Mouse (Mus musculus): ENCODE data around the gene Exoc6. TPM values are rescaled to one million over a fixed set of nuclear protein-coding genes. Genes with fewer than 3 reads are reported as not detected.

The Exoc6 gene
- total RNA-seq, 2 experiments from 2014 or later: 53.3 to 54.7 TPM

DNA sequence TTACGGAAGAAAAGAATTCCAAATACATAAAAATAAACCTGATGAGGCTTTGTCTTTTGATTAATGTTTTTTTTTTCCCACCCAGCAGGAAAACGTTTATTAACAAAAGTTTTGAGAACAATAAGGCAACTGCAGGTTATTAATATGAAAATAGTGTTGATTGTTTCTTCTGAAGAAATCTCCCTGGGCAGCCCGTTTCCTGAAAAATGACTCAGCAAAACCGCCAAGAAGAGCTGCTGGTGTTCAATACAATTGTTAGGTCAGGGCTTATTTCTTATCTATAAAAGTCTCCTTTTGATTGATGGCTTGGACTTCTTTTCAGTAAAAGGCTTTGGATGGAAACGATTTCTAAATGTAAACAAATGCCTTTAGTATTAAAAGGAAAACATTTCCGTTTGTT lies 21.6 kb upstream of the Exoc6 start:
- H3K27ac ChIP-seq: no peak overlapping the region
- TF ChIP-seq CTCF (conservative IDR thresholded peaks at IDR 0.05): no peak
- no peak for DNase-seq (ENCODE audit: low spot score in 2 of 2)
- no peak overlapping the region for H3K4me3 ChIP-seq

DNA sequence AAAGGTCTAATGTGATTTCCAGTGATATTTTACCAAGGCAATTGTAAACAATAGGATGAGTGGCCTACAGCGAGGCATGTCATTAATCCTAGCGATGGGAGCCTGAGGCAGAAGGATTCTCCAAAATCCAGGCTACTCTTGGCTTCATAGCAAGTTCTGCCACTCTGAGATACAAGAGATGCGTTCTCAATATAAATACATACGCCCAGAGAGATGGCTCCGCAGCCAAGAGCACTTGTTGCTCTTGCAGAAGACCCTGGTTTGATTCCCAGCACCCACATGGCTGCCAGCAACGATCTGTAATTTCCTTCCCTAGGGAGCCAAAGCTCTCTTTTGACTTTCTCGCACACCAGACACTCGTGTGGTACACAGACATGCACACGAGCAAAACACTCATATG lies 20.9 kb upstream of the Exoc6 start:
- TF ChIP-seq CTCF (conservative IDR thresholded peaks at IDR 0.05): no peak
- Histone ChIP-seq H3K4me3 (no peak overlapping the region), H3K27ac (no peak overlapping the region)
- DNase-seq (ENCODE audit: low spot score in 2 of 2): no peak

DNA sequence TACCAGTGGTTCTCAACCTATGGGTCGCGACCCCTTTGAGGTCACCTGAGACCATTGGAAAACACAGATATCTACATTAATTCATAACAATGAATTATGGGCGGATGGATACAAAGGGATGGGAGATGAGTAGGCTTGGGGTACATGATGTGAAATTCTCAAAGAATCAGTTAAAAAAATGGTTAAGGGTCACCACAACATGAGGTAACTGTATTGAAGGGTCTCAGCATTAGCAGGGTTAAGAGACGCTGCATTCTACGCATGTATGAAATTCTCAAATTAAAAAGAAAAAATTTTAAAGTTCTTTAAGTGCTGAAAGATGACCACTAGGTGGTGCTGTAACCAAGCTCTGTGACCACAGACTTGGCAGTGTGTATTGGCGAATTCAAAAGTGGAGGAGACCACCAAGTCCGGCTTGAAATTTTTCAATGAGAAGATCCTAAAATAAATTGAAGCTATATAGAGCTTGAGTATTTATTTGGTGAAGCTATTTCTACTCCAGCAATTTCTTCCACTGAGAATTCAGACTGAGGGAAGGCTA lies 20.2 kb upstream of the Exoc6 start:
- peak in 1 of 2 experiments; percentile 66 for DNase-seq (ENCODE audit: low spot score in 2 of 2)
- no peak overlapping the region for H3K4me3 ChIP-seq
- H3K27ac ChIP-seq: no peak overlapping the region
- TF ChIP-seq CTCF (conservative IDR thresholded peaks at IDR 0.05): peak; percentile 90

DNA sequence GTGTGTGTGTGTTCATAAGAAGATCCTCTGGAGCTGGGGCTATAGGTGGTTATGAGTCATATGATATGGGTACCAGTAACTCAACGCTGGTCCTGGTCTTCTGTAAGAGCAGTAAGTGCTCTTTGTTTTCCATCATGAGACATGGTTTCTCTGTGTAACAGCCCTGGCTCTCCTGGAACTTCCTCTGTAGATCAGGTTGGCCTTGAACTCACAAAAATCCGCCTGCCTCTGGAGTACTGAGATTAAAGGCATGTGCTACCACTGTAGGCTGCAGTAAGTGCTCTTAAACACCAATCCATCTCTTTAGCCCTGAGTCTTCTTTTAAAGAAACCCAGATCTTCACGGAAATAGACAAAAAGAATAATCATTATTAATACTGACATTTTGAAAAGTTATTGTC lies 19.6 kb upstream of the Exoc6 start:
- TF ChIP-seq CTCF (conservative IDR thresholded peaks at IDR 0.05): no peak
- Histone ChIP-seq H3K27ac (peak overlapping the region; percentile 43; the same call in 1 of the 2 replicates), H3K4me3 (no peak overlapping the region)
- no peak for DNase-seq (ENCODE audit: low spot score in 2 of 2)

DNA sequence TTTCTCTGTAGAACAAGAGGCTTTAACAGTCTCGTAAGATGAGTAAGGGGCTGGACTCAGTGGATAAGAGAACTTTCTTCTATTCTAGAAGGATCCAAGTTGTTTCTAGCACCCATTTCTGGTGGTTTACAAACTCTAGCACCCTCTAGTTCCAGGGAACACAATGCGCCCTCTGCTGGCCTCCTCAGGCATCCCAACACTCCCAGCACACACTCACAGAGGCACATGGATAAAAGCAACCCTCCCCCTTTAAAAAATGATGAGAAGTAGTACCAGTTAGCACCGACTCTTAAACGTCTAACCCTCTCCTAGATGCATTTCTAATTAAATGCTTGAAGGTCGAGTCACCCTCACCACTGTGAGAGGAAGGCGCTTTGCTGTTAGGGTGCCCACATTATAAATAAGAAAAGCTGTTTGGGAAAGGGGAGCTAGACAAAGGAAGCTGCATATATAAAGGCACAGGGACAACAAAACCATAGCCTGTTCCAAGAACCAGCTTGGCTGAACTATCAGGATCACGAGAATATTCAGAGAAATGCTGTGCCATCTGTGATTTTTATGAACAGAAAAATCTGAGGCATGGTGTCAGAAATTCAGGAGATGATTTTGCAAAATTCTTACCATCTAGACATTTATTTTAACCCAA lies 18.9 kb upstream of the Exoc6 start:
- no peak overlapping the region for H3K4me3 ChIP-seq
- H3K27ac ChIP-seq: peak overlapping the region; percentile 74
- DNase-seq (ENCODE audit: low spot score in 2 of 2): peak; percentile 52 to 55
- peak; percentile 77 for TF ChIP-seq CTCF (conservative IDR thresholded peaks at IDR 0.05)

DNA sequence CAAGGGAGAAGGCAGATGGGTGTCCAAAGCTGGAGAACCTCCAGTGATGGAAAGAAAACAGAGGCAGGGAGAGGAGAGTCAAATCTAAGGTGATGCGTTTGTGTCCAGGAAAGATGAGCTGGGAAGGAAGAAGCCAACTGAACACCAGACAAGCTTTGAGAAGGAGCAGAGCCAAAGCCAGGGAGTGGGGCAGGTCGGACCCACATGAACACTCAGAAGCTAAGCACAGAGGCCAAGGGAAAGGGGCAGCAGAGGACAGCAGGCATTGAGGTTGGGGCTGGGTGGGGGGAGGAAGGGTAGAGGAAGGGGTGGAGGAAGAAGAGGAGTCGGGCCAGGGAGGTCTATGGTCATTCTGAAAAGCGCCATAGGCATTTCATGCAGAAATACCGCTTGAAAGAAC lies 17.0 kb upstream of the Exoc6 start:
- no peak for DNase-seq (ENCODE audit: low spot score in 2 of 2)
- no peak for TF ChIP-seq CTCF (conservative IDR thresholded peaks at IDR 0.05)
- no peak overlapping the region for H3K27ac ChIP-seq
- no peak overlapping the region for H3K4me3 ChIP-seq

DNA sequence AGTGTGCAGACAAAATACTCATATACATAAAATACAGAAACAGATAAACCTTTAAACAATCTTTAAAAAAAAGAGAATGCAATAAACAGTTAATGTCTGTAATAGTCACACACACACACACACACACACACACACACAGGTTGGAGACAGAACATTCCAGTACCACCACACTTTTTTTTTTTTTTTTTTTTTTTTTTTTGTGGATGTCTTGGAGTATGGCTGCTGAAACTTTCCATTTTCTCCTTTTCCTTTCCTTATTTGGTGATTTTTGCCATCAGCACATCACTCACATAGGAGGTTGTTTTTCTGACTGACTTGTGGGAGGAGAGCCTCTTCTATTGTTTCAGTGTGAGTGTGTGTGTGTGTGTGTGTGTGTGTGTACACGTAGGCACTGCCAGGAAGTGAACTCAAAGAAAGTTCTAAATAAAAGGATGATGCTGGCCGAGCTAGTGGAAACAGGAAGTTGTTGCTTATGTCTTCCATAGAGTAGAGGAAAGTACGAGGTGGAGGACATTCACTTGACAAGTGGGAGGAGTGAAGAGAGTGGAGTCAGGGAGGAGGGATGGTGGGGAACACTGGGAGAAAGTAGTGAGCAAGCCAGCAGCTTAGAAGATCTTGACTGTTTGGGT lies 15.4 kb upstream of the Exoc6 start:
- no peak for DNase-seq (ENCODE audit: low spot score in 2 of 2)
- TF ChIP-seq CTCF (conservative IDR thresholded peaks at IDR 0.05): no peak

DNA sequence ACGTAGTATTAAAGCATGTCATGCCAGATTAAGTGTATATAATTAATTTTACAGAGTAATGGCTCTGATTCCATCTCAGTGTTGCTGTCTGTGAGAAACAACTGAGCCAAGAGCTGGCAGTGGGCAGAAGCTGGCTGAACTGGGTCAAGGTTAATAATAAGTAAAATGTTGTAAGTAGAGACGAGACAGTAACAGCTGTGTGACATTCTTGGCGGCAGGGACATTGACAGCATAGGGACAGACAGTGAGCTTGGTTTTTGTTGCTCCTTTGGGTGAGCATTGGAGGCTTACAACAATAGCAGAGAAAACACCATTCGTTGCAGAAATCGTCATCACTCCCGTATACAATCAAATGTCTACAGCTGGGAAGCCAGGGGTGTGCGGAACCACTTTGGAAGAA lies 13.8 kb upstream of the Exoc6 start:
- DNase-seq (ENCODE audit: low spot score in 2 of 2): no peak
- no peak overlapping the region for H3K27ac ChIP-seq
- no peak for TF ChIP-seq CTCF (conservative IDR thresholded peaks at IDR 0.05)
- H3K4me3 ChIP-seq: no peak overlapping the region

More for the DNA sequence above, 15.4 kb upstream of the Exoc6 start:
- H3K4me3 ChIP-seq: no peak overlapping the region
- H3K27ac ChIP-seq: no peak overlapping the region

DNA sequence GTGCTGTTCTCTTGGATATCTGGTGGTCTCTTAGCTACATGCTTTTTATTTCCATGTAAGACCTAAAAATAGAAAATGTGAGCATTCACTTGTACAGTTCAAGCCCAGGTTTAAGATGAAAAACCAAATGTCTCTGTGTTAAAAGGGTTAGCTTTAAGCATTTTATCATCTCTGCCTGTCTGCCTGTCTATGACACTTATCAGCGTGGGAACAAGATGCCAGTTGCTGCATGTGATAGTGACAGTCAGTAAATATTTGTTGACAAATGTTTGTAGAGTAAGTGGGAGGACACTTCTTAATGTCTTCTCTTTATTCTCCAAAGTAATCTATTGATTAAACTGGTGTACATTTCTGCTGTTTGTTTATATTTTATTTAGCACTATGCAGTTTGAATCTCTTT lies 12.5 kb upstream of the Exoc6 start:
- TF ChIP-seq CTCF (conservative IDR thresholded peaks at IDR 0.05): no peak
- Histone ChIP-seq H3K4me3 (no peak overlapping the region), H3K27ac (no peak overlapping the region)
- DNase-seq (ENCODE audit: low spot score in 2 of 2): no peak

DNA sequence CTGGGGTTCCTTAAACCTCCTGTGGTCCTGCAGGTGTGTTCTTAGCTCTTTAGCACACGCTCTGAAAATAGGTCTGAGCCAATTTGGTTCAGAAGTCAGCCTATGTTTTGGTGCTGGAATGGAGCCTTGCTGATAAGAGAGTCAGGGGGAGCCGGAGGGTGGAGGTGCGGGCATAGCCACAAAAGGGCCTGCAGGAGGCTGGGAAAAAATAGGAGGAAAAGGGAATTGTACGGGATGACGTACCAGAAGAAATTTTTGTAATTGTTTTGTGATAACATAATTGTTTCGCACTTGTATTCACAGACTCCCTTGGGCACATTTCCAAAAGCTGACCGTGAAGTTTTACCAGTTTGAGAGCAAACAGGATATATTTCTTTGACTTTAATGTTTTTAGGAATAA lies 10.0 kb upstream of the Exoc6 start:
- DNase-seq (ENCODE audit: low spot score in 2 of 2): no peak
- Histone ChIP-seq H3K4me3 (no peak overlapping the region), H3K27ac (no peak overlapping the region)
- 0 out of 2 replicates have a peak, but pooled peaks have one; percentile 16 for TF ChIP-seq CTCF (conservative IDR thresholded peaks at IDR 0.05)

DNA sequence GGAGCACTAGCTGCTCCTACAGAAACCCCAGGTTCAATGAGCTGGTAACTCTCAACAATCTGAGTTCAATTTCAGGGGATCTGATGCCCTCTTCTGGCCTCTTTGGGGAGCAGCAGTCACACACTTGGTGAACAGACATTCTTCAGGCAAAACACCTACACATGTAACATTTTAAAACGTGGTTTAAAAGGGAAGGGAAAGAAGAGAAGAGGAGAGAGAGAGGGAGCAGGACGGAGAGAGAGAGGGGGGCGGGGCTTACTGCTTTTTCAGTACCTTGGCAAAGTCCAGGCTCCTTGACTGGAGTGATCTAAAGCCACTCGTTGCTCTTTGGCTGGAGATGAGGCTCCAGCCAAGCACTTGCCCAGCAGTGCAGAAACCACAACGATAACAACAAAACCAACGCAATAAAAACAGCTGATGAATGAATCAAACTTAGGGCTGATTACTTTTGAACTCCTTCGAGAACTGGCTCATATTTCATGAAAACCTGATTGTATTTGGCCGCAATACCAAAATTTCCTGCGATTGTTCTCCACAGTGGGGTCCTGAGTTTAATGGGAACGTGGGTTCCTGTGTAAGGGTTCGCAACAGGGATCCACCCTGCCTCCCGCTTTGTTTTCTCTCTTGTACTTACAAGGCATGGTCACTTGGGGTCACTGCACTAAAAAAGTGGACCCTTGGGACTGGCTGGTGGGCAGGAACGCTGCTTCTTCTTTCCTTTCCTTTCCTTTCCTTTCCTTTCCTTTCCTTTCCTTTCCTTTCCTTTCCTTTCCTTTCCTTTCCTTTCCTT lies 6.5 kb upstream of the Exoc6 start:
- peak; percentile 70 for TF ChIP-seq CTCF (conservative IDR thresholded peaks at IDR 0.05)
- DNase-seq (ENCODE audit: low spot score in 2 of 2): no peak

DNA sequence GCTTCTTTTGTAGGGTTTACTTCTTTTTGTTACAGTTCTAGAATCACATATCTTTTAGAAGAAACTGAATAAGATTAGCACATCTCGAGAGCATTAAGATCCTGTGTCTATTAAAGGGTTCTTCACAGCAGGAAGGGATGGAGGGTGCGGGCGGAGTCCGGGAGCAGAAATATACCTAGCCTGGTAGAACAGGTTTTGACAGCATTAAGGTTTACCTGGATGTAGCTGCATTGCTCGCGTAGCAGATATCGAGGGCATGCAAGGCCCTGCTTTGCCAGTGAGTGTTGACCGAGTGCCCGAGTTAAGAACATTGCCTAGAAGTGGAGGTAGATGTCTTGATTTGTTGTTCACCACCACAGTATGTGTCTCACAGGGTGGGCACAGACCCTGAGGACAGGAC lies 5.7 kb upstream of the Exoc6 start:
- Histone ChIP-seq H3K4me3 (no peak overlapping the region), H3K27ac (no peak overlapping the region)
- TF ChIP-seq CTCF (conservative IDR thresholded peaks at IDR 0.05): no peak
- DNase-seq (ENCODE audit: low spot score in 2 of 2): no peak

More for the DNA sequence above, 6.5 kb upstream of the Exoc6 start:
- H3K4me3 ChIP-seq: no peak overlapping the region
- H3K27ac ChIP-seq: no peak overlapping the region

DNA sequence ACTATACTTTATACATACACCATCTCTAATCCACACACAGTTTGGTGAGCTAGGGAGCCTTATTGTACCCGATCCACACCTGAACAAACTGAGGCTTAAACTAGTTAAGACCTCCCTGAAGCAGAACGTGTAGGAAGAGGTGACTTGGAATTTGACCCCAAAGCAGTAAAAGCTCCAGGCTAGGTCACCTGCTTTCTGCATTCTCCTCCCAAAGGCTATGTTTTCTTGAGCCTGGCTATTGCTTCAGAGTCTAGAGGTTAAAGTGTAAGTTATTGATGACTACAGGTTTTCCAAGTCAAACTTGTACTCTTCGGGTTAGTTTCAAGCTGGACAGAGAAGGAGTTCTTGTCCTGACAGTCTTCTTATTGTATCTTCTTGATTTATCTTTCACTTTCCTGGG lies 5.0 kb upstream of the Exoc6 start:
- Histone ChIP-seq H3K4me3 (no peak overlapping the region), H3K27ac (no peak overlapping the region)
- TF ChIP-seq CTCF (conservative IDR thresholded peaks at IDR 0.05): no peak
- DNase-seq (ENCODE audit: low spot score in 2 of 2): no peak
